Mouse (Mus musculus) testis, postnatal 10 days (tissue): ENCODE results near the gene Lrrn4cl.
"Not testable (repeated sequence)": the region's sequence is repeated elsewhere in the genome, so short reads cannot be mapped to it uniquely, and the experiment has no call there.

Experiments used
- DNase-seq: peaks from one replicate; pipeline ENCODE4 v3.0.0; 2021; ENCODE audit warnings: low spot score

The Lrrn4cl gene

DNA sequence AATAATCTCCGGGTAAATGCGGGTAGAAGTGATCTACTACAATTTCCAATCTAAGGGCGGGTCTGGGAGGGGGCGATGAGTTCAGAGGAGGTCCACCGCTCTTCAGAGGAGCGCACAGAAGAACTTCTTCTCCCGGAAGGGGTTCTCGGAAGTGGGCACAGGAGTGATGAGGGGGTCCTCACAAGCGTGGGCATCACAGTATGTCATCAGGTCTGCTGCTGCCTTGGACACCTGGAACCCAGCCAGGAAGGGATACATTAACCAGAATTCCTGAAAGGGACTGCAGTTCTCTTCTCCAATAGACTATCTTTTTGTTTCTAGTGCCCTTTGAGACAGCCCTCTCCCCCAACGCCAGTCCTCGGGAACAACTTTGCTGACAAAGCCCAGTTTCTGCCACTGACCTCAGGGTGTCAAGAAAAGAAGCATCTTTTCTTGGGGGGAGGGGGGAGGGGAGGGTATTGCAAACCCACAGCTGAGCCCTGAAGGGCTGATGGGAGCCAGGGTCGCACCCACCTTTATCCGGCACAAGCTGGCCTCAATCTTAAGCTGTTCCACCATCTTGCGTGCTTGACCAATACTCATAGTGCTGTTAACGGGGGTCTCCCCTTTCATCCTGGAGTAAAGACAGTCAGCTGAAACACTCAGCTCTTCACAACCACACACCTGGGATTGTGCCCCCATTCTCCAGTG, 12.4 kb upstream of the Lrrn4cl start:
- peak; percentile 77 for DNase-seq

DNA sequence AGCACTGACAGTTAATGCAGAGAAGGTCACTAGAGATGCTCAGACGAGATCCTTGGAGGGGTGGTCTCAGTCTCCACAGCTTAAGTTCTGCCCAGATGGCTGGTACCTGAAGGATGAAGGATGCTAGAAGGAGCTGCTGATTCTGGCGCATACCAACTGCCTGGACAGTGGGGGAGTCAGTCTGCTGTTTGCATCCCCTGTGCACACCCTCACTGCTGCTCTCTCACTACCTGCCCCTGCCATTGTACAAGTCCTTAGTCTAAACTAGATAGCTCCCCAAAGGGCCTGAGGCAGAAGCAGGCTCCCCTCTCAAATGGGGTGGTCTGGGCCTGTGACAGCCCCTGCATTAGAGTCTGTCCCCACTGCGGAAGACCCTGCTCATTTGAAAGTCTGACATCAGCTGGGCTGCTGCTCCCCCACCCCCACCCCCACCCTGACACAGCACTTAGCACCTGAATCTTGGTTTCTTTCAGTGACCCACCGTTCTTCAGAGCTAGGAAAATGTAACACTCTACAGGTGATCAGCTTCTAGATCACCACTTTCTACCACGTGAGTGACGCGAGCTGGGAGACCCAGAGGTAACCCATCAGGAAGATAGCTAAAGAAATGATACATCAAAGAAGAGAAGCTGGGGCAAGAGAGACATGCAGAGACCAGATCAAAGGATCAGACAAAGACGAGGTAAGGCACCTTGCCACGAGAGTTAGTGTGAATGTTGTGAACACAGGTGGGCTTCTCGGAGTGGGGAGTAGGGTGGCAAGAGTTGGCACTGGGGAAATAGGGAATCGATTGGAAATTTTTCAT, 11.3 kb upstream of the Lrrn4cl start, which contains the start of gene Gng3:
Gene Gng3 (minus strand): TSS at position 92 of the 805 bp plus-strand sequence.
- DNase-seq = no peak

DNA sequence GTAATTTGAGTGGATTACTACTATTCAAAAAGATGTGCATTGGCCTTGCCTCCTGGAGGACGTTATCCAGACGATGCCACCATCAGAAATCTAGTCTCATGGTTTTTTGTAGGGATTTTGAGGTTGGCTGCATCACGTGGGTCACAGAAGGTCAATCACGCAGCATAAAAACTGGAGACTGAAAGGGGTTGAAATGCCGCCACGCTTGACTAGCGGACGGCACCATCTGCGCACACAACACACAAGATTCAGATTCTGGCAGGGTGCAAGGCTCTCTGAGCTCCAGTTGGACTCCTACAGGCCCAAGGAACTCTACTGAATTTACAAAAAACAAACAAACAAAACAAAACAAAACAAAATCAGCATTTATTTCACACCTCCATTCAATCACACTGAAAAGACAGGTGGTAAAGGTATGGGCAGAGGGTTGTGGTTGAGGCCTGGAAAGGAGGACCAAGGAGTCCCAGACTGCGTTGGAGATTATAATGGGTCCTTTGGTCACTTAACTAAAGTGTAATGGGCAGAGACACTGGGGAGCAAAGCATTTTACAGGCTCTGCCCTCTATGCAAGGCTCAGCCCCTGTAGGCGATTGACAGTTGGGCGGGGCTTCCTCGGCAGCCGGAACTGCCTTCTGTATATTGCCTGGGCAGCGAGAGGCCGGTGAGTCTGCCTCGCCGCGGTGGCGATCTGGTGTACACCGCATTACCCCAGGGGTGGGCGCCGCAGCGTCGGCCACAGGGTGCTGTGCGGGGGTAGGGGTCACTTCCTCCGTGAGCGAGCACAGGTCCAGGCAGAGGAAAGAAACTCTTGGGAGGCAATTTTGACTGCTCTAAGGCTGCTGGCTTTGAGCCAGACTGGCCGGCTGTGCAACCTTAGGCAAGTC, 10.4 kb upstream of the Lrrn4cl start:
- DNase-seq = peak; percentile 78

DNA sequence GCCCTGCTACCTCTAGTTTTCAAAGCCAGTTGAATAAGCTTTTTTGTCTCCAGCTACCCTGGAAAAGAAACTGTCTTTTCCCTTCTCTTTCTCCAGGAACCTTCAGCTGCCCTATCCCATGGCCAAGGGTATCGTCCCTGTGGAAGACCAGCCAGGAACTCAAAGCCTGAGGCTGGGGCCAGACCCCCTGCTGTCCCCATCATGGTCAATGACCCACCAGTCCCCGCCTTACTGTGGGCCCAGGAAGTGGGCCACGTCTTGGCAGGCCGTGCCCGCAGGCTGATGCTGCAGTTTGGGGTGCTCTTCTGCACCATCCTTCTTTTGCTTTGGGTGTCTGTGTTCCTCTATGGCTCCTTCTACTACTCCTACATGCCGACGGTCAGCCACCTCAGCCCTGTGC, 9.6 kb upstream of the Lrrn4cl start:
- DNase-seq = no peak

DNA sequence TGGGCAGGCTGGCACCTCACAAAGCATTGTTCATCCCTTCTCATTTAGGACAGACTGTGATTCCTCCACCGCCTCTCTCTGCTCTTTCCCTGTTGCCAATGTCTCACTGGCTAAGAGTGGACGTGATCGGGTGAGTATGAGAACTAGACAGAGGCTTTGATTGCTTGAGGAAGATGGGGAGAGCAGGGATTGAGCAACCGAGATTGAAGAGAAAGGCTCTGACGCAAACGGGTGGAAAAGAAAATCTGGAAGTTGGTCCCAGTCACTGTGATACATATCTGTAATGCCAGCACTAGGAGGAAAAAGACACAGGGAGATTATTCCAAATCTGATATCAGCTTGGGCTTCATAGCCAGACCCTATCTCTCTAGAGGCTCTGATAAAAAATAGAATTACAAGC, 7.6 kb upstream of the Lrrn4cl start:
- DNase-seq = no peak

DNA sequence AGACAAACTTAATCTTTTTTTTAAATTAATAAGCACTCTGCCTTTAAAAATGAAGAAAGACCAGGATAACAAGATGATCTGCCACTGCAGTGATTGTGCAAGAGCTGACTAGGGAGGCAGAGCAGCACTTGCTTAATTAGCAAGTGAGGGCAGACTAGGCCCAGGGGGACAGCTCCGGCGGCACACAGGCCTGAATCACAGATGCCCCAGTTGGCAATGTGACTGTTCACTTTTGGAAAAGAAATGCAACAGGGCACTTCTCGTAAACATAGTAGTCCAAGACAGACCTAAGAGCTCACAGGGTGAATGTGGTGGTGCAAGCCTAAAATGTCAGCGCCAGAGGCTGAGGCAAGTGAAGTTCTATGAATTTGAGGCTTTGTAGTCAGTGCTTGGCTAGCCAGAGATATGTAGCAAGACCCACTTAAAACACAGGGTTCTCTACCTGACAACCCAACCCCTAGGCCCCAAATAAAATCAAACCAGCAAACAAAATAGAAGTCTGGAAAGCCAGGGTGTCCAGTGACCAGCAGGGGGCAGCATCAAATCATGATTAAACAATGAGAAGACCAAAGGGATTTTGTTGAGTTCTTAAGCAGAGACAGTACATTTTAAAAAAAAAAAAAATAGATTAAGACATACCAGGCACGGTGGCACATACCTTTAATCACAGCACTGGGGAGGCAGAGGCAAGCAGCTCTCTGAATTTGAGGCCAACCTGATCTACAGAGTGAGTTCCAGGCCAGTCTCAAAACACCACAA, 6.0 kb upstream of the Lrrn4cl start:
- peak; percentile 93 for DNase-seq

DNA sequence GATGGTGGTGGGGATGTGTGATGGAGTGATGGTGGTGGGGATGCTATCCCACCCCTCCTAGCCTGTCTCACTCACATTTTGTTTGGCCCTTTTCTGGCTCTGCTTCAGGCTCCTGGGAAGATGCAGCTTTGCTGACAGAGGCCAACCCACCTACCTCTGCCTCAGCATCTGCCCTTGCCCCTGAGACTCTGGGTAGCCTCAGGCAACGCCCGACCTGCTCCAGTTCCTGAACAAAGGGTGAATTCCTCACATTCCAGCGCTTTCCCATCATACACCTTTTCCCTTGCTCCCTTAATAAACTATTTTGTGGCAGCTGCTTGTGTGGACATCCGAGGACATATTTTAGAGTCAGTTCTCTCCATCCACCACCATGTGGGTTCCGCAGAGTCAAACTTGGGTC, 2.2 kb upstream of the Lrrn4cl start:
- DNase-seq = no peak

DNA sequence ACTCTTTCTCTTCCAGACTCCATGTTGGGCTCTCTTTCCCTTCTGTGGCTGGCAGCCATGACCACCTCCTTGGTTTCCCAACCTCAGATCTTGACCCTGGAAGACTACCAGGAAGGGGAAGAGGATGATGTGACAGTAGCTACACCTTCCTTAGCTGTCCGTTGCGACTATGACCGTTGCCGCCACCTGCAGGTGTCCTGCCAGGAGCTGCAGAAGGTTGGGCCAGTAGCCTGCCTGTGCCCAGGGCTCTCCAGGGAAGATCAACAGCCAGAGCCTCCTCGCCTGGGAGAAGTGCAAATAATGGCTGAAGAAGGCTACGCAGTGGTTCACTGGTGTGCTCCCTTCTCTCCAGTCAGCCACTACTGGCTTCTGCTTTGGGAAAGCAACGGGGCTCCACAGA, 1.1 kb downstream of the Lrrn4cl start:
- DNase-seq = no peak

DNA sequence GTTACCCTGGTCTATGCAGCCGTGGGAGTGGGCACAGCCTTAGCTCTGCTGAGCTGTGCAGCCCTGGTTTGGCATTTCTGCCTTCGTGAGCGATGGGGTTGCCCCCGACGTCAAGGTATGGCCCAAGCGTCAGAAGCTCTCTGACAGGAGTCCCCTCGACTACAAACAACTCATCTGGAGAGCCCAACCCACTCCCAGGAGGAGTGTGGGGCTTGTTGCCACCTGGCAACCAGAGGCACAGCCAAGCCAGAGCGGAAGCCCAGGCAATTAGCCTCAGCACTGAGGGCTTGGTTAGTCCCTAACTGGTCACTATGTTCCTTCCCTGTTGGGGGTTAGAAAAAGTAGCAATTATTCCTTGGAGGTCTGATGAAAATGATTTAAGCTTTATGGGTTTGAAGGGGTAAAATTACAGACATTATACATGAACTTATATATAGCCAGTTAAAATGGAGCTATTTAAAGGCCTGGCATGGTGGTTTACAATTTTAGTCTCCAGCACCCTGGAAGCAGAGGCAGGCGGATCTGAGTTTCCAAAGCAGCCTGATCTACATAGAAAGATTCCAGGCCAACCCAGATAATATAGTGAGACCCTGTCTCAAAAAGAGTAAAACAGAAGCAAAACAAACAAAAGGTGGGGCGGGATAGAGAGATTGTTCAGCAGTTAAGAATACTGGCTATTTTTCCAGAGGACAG, 1.8 kb downstream of the Lrrn4cl start:
- no peak for DNase-seq

DNA sequence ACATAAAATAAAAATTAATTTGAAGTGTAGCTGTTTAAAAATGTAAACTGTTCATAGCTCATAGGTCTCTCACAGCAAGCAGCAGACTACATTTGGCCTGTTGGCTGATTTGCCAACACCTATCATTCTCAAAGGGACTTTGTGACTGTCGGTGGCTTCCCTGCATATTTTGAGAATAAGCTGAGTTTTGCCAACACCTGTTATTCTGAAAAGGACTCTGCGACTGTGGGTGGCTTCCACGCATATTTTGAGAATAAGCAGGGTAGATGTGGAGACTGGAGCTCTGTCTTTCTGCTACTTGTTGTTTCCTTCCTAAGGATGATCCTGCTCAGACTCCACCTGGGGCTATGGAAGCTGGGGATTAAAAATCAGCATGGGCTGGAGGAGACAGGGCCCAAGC, 2.5 kb downstream of the Lrrn4cl start:
- no peak for DNase-seq

DNA sequence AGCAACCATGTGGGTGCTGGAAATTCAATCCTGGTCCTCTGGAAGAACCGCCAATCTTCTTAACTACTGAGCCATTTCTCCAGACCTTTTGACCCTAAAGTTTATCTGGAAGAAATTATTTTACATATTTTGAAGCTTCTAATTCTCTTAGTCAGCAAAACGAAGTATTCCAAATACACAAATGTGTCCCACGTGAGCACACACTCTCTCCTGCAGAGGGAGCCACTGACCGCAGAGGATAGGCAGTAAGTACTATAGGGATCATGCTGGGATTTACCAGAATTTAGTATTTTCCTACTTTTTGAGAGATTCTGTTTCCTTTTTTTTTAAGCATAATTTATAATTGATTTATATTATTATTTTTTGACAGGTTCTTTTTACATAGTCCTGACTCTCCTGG, 7.1 kb downstream of the Lrrn4cl start:
- peak; percentile 80 for DNase-seq

DNA sequence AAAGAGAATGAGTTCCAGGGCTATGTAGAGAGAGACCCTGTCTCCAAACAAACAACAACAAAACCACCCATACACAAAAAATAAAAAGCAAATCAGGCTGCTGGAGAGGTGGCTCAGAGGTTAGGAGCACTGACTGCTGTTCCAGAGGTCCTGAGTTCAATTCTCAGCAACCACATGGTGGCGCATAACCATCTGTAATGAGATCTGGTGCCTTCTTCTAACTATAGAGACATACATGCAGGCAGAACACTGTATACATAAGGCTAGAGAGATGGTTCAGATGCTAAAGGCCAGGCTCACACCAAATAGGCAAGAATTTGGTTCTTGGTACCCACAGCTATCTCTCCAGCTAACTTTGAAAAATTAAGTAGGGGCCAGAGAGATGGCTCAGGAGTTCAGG, 8.4 kb downstream of the Lrrn4cl start:
- no peak for DNase-seq

DNA sequence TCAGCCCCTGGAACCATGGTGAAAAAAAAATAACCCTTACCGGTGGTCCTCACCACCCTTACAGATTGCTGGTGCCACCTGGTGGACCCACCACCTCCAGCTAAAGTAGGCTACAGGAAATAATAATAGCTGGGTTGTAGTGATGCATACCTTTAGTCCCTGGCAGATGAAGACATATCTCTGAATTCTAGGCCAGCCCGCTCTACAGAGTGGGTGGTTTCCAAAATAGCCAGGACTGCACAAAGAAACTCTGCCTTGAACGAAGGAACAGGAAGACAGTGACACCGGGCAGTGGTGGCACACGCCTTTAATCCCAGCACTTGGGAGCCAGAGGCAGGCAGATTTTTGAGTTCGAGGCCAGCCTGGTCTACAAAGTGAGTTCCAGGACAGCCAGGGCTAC, 13.7 kb downstream of the Lrrn4cl start:
- no peak for DNase-seq

DNA sequence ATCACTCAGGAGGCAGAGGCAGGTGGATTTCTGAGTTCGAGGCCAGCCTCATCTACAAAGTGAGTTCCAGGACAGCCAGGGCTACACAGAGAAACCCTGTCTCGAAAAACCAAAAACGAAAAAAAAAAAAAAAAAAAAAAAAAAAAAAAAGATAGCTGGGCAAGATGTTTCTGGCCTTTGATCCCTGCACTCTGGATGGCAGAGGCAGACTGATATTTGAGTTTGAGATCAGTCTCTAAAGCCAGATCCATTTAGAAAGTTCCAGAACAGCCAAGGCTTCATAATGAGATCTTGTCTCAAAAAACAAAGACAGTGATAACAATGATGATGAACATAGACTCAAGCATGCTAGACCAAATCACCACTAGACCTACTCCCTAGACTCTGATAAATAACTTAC, 19.8 kb downstream of the Lrrn4cl start:
- DNase-seq = not testable (repeated sequence)

DNA sequence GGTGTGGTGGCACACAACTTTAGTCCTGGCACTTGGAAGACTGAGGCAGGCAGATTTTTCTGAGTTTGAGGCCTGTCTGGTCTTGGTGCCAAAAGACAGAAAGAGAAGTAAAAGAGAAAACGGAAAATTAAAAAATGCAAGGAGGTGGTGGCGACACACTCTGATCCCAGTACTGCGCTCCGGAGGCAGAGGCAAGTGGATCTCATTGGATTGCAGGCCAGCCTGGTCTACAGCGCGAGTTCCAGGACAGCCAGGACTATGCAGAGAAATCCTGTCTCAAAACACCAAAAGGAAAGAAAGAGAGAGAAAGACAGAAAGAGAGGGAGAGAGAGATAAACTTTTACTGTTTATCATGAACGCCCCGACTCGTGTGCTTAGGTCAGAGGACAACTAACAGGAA, 20.3 kb downstream of the Lrrn4cl start:
- DNase-seq = no peak

DNA sequence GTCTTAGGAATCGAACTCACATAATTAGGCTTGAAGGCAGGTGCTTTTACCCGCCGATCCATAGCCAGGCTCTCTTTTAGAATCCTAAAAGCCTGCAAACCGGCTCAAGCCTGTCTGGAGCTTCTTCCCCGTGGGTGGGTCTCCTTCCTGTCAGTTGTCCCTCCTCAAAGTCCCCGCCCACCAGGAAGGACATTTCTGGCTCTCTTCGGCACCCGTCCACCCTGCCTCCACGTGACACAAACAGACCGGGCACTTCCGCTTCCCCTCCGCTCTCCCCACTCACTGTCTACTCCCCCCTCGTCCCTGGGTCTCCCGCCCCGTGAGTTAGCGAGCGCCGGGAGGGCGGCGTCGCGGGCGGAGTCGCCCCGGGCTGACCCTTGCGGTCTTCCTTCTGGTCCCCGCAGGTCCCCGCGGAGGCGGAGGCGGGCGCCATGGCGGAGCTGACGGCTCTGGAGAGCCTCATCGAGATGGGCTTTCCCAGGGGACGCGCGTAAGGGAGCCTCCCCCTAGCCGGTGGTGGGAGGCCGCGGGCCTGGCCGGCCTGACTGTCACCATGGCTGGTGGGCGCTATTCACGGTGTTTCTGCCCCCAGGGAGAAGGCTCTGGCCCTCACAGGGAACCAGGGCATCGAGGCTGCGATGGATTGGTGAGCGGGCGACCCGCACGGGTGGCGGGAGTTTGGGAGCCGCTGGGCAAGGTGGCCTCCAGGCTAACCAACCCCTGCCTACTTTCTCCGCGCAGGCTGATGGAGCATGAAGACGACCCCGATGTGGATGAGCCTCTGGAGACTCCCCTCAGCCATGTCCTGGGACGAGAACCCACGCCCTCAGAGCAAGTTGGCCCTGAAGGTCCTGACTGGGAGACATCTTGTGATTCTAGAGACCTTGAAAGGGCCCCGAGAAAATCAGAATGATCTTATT, 21.0 kb downstream of the Lrrn4cl start, which contains the start of gene Ubxn1:
Gene Ubxn1 (plus strand): TSS at position 230 of the 920 bp plus-strand sequence.
- DNase-seq = peak; percentile 94

DNA sequence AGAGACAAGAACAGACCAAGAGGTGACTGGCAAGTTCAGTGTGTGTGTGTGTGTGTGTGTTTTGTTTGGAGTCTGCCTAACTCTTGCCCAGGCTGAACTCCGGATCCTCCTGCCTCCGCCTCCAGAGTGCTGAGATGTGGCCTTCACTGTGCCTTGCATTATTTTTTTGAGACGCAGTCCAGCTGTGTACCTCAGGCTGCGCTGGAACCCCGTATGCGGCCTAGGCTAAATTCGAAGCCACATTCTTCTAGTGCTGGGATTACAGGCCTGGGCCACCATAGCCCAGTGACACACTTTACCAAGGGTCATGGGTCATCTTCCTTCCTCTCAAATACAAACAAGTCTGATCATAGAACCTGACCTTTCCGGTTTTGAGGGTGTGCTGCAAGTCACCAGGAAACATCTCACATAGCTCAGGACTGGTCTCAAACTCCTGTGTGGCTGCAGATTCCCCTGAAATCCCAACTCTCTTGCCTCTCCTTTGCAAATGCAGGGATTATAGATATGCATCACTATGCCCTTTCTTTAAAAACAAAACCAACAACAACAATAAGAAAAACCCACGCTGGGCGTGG, 21.8 kb downstream of the Lrrn4cl start:
- no peak for DNase-seq

DNA sequence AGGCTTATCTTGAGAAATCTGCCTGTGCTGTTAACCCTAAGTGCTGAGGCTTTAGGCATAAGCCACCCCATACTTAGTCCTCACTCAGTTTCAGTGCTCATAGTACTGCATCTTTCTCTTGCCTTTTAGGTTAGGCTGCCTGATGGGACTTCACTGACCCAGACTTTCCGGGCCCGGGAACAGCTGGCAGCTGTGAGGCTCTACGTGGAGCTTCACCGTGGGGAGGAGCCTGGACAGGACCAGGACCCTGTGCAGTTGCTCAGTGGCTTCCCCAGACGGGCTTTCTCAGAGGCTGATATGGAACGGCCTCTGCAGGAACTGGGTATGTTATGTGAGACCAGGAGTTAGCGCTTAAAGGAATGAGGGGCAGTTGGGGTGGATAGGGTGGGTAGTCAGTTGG, 24.5 kb downstream of the Lrrn4cl start:
- no peak for DNase-seq

DNA sequence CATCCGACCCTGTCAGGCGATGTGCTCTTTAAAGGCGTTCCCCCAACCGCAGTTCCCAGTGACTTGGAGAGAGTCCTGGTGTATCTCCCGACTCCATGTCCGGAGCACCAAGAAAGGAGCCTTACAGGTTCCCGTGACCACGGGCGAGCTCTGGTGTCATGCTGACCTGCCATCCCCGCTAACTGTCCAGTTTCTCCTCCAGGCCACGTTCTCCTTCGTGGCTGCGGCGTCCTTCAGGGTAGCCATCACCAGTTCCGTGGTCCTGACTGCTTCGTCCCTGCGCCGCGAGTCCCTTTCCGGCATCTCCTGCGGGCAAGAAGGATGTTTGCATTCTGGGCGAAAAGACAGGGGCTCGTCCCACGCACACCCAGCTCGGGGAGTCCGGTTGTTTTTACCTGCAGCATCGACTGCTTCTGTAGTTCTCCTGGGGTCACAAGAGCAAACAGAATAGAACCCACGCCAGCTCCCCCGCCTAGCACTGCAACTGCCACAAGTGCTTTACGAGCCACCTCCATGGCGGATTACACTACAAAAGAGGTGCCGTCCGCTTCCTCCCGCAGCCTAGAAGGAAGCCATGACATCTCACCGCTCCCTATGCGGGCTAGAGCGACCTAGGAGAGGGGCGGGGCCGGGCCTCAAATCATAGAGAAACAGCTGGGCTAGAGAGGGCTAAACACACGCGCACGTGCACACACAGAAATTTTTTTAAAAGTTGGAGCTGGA, 29.9 kb downstream of the Lrrn4cl start, which contains the start of gene Uqcc3:
Gene Uqcc3 (minus strand): TSS at position 613 of the 723 bp plus-strand sequence.
- peak; percentile 91 for DNase-seq
